Mouse (Mus musculus) heart, adult 2 months (tissue): ENCODE measurements at regions not wholly inside any gene's neighbourhood (a gene's known extent, or its start where the extent isn't known, plus 50 kb on each side); places are given as distances from the start of the nearest gene placed in this dataset.

Experiments
- DNase-seq, 2 experiments: peaks; one replicate each; pipeline ENCODE4 v3.0.0; 2021
- H3K27ac ChIP-seq: fragments of 200-600 bp; 2 replicates; pipeline ENCODE4 v1.8.1; 2022
- H3K27me3 ChIP-seq: fragments of 200-500 bp; 2 replicates; pipeline ENCODE4 v1.6.1; 2012; ENCODE audit warnings: mild to moderate bottlenecking, low read length, inconsistent platforms, mixed read lengths; ENCODE audit not compliant: control insufficient read depth, insufficient read depth
- H3K36me3 ChIP-seq: fragments of 200-500 bp; 2 replicates; pipeline ENCODE4 v1.6.1; 2012; ENCODE audit warnings: low read length, inconsistent platforms; ENCODE audit not compliant: control insufficient read depth, insufficient read depth
- H3K4me1 ChIP-seq: fragments of 200-500 bp; 2 replicates; pipeline ENCODE4 v1.6.1; 2011; ENCODE audit warnings: low read length; ENCODE audit not compliant: control insufficient read depth, insufficient read depth
- H3K4me3 ChIP-seq: fragments of 200-600 bp; 2 replicates; pipeline ENCODE4 v1.8.1; 2022
- H3K79me2 ChIP-seq: fragments of 200-500 bp; replicated peaks from 2 replicates; pipeline ENCODE4 v1.6.1; 2012; ENCODE audit warnings: mild to moderate bottlenecking, inconsistent platforms, low read length, moderate library complexity, mixed read lengths; ENCODE audit not compliant: control insufficient read depth, insufficient read depth
- H3K9ac ChIP-seq: fragments of 200-500 bp; 2 replicates; pipeline ENCODE4 v1.6.1; 2012; ENCODE audit warnings: low read depth, mild to moderate bottlenecking, control low read depth, inconsistent platforms, low read length, mixed read lengths
- CTCF ChIP-seq: fragments of 200-600 bp; IDR thresholded peaks from 2 replicates; pipeline ENCODE4 v1.8.1; 2022; ENCODE audit warnings: antibody characterized with exemption, mild to moderate bottlenecking, moderate library complexity
- EP300 ChIP-seq: fragments of 200-500 bp; IDR thresholded peaks from 2 replicates; pipeline ENCODE4 v1.6.1; 2011; ENCODE audit warnings: low read depth, low read length, control low read depth; ENCODE audit not compliant: insufficient read depth
- POLR2A ChIP-seq: fragments of 200-500 bp; IDR thresholded peaks from 2 replicates; pipeline ENCODE4 v1.6.1; 2011; ENCODE audit warnings: mild to moderate bottlenecking, low read depth, low read length, control low read depth; ENCODE audit not compliant: insufficient read depth
- WGBS: fragments of 180-500 bp; shearing (Covaris S2); methylation state at CpG from one replicate; pipeline ENCODE4 v1.1.7; 2018; 5-methylcytosine and 5-hydroxymethylcytosine counted together
- intact Hi-C: fragments of 180-260 bp; cut with DNase I; formaldehyde crosslinking; loops from one replicate; pipeline ENCODE4 v1.15.1; 2025

- H3K4me3 ChIP-seq = no peak overlapping the region
- no peaks in the 10 kb centered on the region for H3K4me1 ChIP-seq
- 59% methylated on average over 5 of the region's 5 CpGs for WGBS
- TF ChIP-seq EP300 (no peak), CTCF (no peak), POLR2A (no peak)
- no peaks in the 10 kb centered on the region for H3K27me3 ChIP-seq
- H3K9ac ChIP-seq = no peak overlapping the region
- H3K27ac ChIP-seq = no peak overlapping the region
- H3K36me3 ChIP-seq = no peaks in the 10 kb centered on the region
- intact Hi-C loops = no loop called here
- H3K79me2 ChIP-seq = no peaks in the 10 kb centered on the region
- no peak for DNase-seq
Observed at GRCm38 (mm10) chr14:58182869-58183268, 112.5 kb downstream of the Fgf9 start.

GRCm38 (mm10) chr14:58180724-58181123 is 110.4 kb downstream of the Fgf9 start:
- TF ChIP-seq POLR2A = no peak
- H3K27ac ChIP-seq = no peak overlapping the region
- H3K27me3 ChIP-seq = no peaks in the 10 kb centered on the region

GRCm38 (mm10) chr14:58175651-58176363 is 105.5 kb downstream of the Fgf9 start:
- Histone ChIP-seq H3K36me3 (no peaks in the 10 kb centered on the region), H3K27ac (no peak overlapping the region), H3K4me1 (no peaks in the 10 kb centered on the region), H3K79me2 (no peaks in the 10 kb centered on the region), H3K4me3 (no peak overlapping the region), H3K9ac (no peak overlapping the region), H3K27me3 (no peaks in the 10 kb centered on the region)
- TF ChIP-seq CTCF (no peak), EP300 (no peak), POLR2A (no peak)
- intact Hi-C loops = no loop called here
- WGBS = 78% methylated on average over 5 of the region's 5 CpGs
- DNase-seq = no peak

More at GRCm38 (mm10) chr14:58180724-58181123, 110.4 kb downstream of the Fgf9 start:
- no peaks in the 10 kb centered on the region for H3K36me3 ChIP-seq
- H3K4me1 ChIP-seq = no peaks in the 10 kb centered on the region
- H3K4me3 ChIP-seq = no peak overlapping the region
- no peak for DNase-seq
- intact Hi-C loops = no loop called here
- no peak overlapping the region for H3K9ac ChIP-seq
- H3K79me2 ChIP-seq = no peaks in the 10 kb centered on the region

GRCm38 (mm10) chr14:58174512-58174911 is 104.2 kb downstream of the Fgf9 start:
- 81% methylated on average over 6 of the region's 6 CpGs for WGBS
- Histone ChIP-seq H3K9ac (no peak overlapping the region), H3K27me3 (no peaks in the 10 kb centered on the region), H3K4me1 (no peaks in the 10 kb centered on the region), H3K36me3 (no peaks in the 10 kb centered on the region), H3K27ac (no peak overlapping the region), H3K4me3 (no peak overlapping the region), H3K79me2 (no peaks in the 10 kb centered on the region)
- TF ChIP-seq POLR2A (no peak), EP300 (no peak), CTCF (no peak)
- no peak for DNase-seq
- intact Hi-C loops = no loop called here

- Histone ChIP-seq H3K4me3 (no peak overlapping the region), H3K27me3 (no peaks in the 10 kb centered on the region), H3K27ac (no peak overlapping the region), H3K79me2 (no peaks in the 10 kb centered on the region), H3K9ac (no peak overlapping the region), H3K36me3 (no peaks in the 10 kb centered on the region), H3K4me1 (no peaks in the 10 kb centered on the region)
- no peak for TF ChIP-seq CTCF
- no peak for TF ChIP-seq EP300
- no peak for TF ChIP-seq POLR2A
- WGBS = 78% methylated on average over 5 of the region's 5 CpGs
- DNase-seq = no peak
- intact Hi-C loops = no loop called here
Observed at GRCm38 (mm10) chr14:58168920-58169319, 98.6 kb downstream of the Fgf9 start.
